Mouse (Mus musculus): Measurements from ENCODE around the gene Ranbp6.

The Ranbp6 gene

GRCm38 (mm10) chr19:29812581-29813460 is at the start of gene Ranbp6:
Gene Ranbp6, minus strand, starts transcription at chr19:29812974.
- peak; percentile 92 for DNase-seq (ENCODE audit: low read depth)

- no peak for DNase-seq (ENCODE audit: low read depth)
Observed at GRCm38 (mm10) chr19:29860816-29861215, 48.0 kb upstream of the Ranbp6 start.

GRCm38 (mm10) chr19:29857267-29857666 is 44.5 kb upstream of the Ranbp6 start:
- DNase-seq (ENCODE audit: low read depth): no peak

GRCm38 (mm10) chr19:29853711-29854110 is 40.9 kb upstream of the Ranbp6 start:
- no peak for DNase-seq (ENCODE audit: low read depth)

GRCm38 (mm10) chr19:29851036-29851690 is 38.4 kb upstream of the Ranbp6 start:
- DNase-seq (ENCODE audit: low read depth): no peak

DNA sequence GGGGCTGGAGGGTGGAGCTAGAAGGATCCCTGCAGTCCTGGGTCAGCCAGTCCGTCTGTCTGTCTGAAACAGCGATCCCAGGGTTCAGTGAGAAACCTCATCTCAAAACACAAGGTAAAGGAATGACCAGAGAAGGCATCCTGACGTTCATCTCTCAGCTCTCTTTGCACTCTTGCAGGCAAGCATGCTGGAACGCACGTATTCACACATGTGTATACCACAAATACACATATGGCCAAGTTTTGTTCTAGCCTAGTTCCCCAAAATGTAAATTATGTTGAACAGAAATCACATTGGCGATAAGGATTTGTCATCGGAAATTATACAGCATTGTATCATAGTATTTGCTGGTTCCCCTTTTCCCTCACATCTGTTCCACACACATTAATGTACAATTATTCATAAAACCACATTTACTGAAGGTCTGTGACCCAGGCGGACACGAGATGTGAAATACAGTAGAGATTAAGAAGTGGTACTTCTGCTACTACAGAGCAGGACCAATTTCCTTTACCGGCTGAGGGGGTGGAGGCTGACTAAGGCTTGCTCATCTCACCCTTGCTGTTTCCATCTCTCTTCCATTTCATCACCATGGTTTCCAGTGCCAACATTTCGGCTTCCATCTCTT is 37.3 kb upstream of the Ranbp6 start:
- peak; percentile 46 for DNase-seq (ENCODE audit: low read depth)

GRCm38 (mm10) chr19:29844036-29844661 is 31.4 kb upstream of the Ranbp6 start:
- no peak for DNase-seq (ENCODE audit: low read depth)

DNA sequence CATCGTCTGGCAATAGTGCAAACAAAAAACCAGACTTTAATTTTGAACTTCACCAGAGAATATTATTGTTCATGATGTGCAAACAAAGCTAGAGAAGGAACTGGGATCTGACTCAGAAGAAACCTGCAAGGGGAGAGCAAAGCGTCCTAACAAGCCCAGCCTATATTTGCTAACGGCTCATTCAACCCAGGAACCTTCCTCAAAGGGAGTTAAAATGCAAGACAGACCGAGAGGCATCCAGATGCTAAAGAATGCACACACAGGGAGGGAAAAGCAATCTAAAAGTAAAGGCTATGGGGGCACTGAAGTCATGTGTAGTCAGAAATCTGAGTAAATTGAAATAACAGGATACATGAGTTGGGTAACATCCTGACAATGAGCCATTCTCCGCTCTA is 30.9 kb upstream of the Ranbp6 start:
- peak; percentile 52 for DNase-seq (ENCODE audit: low read depth)

DNA sequence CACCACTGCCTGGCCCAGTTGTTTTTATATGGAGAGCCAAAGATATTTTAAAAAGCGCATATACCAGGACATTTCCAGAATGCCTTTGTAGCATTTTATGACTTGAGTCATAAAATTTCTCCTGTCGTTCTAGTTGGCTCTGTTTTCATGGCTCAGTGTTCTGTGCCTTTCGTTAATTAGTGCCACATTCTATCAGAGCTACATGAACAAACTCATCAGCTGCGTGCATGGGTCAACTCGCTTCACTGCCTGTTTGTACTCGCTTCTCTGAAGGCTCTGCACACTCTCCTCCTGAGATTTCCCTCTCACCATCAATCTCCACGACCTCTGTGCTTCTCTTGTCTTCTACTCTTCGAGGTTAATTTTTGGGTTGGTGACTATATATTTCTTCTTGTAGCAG is 30.2 kb upstream of the Ranbp6 start:
- DNase-seq (ENCODE audit: low read depth): no peak

- DNase-seq (ENCODE audit: low read depth): peak; percentile 90
Observed at GRCm38 (mm10) chr19:29840642-29841041, 27.9 kb upstream of the Ranbp6 start.

GRCm38 (mm10) chr19:29838636-29839135 is 25.9 kb upstream of the Ranbp6 start:
- DNase-seq (ENCODE audit: low read depth): no peak

GRCm38 (mm10) chr19:29838171-29838570 is 25.4 kb upstream of the Ranbp6 start:
- DNase-seq (ENCODE audit: low read depth): no peak

- no peak for DNase-seq (ENCODE audit: low read depth)
Observed at GRCm38 (mm10) chr19:29835364-29836034, 22.7 kb upstream of the Ranbp6 start.

GRCm38 (mm10) chr19:29830911-29831310 is 18.1 kb upstream of the Ranbp6 start:
- no peak for DNase-seq (ENCODE audit: low read depth)

DNA sequence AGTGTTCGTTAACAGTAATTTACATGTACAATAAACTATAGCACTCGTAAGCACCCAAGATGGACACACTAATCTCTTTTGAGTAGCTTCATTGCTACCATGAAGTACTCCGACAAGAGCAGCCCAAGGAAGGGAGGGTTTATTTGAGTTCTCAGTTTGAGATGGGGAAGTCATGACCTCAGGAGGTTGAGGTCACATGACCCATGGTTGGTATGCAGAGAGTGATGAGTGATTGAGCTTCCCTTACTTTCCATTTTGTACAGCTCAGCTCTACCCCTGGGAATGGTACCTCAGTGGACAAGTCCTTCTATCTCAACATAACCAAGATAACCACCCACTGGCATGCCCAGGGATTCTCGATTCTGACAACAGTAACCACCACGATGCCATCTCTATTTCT is 15.8 kb upstream of the Ranbp6 start:
- DNase-seq (ENCODE audit: low read depth): no peak

DNA sequence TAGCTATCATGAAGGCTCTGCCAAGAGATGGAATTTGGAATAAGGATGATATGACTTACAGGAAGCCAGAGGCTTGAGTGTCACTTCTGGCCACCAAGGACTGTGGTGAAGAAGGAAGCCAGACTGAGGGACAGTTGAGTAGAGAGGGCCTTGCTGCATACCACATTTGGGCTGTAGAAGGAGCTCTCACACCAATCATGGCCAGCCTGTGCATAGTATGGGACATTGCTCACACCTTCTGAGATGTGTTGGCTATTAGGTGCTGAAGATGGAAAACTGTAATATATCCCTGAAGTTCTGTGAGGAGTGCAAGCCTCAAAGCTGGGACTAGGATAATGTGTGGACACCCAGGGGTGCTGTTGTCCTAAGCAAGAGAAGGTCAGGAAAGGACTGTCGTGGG is 13.9 kb upstream of the Ranbp6 start:
- peak; percentile 76 for DNase-seq (ENCODE audit: low read depth)

- no peak for DNase-seq (ENCODE audit: low read depth)
Observed at GRCm38 (mm10) chr19:29825003-29825402, 12.2 kb upstream of the Ranbp6 start.

- DNase-seq (ENCODE audit: low read depth): peak; percentile 84
Observed at GRCm38 (mm10) chr19:29824034-29824700, 11.4 kb upstream of the Ranbp6 start.

- DNase-seq (ENCODE audit: low read depth): no peak
Observed at GRCm38 (mm10) chr19:29823456-29824010, 10.8 kb upstream of the Ranbp6 start.

- peak; percentile 86 for DNase-seq (ENCODE audit: low read depth)
Observed at GRCm38 (mm10) chr19:29820966-29821365, 8.2 kb upstream of the Ranbp6 start.

- DNase-seq (ENCODE audit: low read depth): no peak
Observed at GRCm38 (mm10) chr19:29810022-29810421, 2.8 kb downstream of the Ranbp6 start.
